ENCODE assay signal across 9 mouse cellular contexts in genomic region chr14:30923375-30924105, GRCm38 (mm10). TPM values are rescaled to one million over a fixed set of nuclear protein-coding genes. Genes with fewer than 3 reads are reported as not detected.
DNase-seq lines count a peak whose midpoint lies in the region; ATAC-seq lines count a peak whose summit lies in the region.
"Had no signal": no experiment of that assay in that cellular context is flagged by ENCODE, and none has a peak within 500 bp of the region (broad histone marks: within the 10 kb centered on the region; RNA-seq: fewer than 3 reads in every experiment).

Itih3 (minus strand) TSS chr14:30923760.

- H3K4me3 ChIP-seq in heart, embryonic 16.5 days (ENCODE audit: low read length), result no peak within 1 kb of the TSS
- H3K4me3 ChIP-seq in hindbrain, embryonic 16.5 days (ENCODE audit: low read length), result no peak within 1 kb of the TSS
- no peak within 1 kb of the TSS for H3K4me3 ChIP-seq in liver, embryonic 12.5 days

- ATAC-seq in heart, embryonic 16.5 days (replicated peaks; ENCODE audit: extremely low read depth, insufficient read depth, low FRiP score), result 0 out of 2 replicates have a peak, but pooled peaks have one; percentile 32
- peak; percentile 90 for ATAC-seq in hindbrain, embryonic 16.5 days
- ATAC-seq in liver, embryonic 12.5 days, result peak; percentile 64

- 43% methylated on average over 6 of the region's 6 CpGs for WGBS in heart, embryonic 16.5 days
- 79% methylated on average over 6 of the region's 6 CpGs for WGBS in hindbrain, embryonic 16.5 days
- 48% methylated on average over 6 of the region's 6 CpGs for WGBS in liver, embryonic 12.5 days (ENCODE audit: insufficient replicate concordance)

- no peaks in the 10 kb centered on the region for H3K27me3 ChIP-seq in heart, embryonic 16.5 days (ENCODE audit: control insufficient read depth, insufficient read depth, low read length)
- no peaks in the 10 kb centered on the region for H3K27me3 ChIP-seq in hindbrain, embryonic 16.5 days (replicated peaks; ENCODE audit: control insufficient read depth, insufficient read depth, low read length)
- H3K27me3 ChIP-seq in liver, embryonic 12.5 days (replicated peaks), result no peaks in the 10 kb centered on the region

- H3K4me2 ChIP-seq in heart, embryonic 16.5 days (ENCODE audit: low read depth, low read length), result no peak within 1 kb of the TSS
- H3K4me2 ChIP-seq in hindbrain, embryonic 16.5 days (ENCODE audit: low read length), result no peak within 1 kb of the TSS
- peak within 1 kb of the TSS; percentile 21 for H3K4me2 ChIP-seq in liver, embryonic 12.5 days

- no peak within 1 kb of the TSS for H3K27ac ChIP-seq in heart, embryonic 16.5 days (ENCODE audit: low read length)
- H3K27ac ChIP-seq in hindbrain, embryonic 16.5 days (ENCODE audit: low read depth, low read length), result no peak within 1 kb of the TSS; the same call in 1 of the 2 replicates
- H3K27ac ChIP-seq in liver, embryonic 12.5 days, result peak within 1 kb of the TSS; percentile 42

- no peak within 1 kb of the TSS for H3K9ac ChIP-seq in heart, embryonic 16.5 days (ENCODE audit: low read length)
- no peak within 1 kb of the TSS for H3K9ac ChIP-seq in hindbrain, embryonic 16.5 days (ENCODE audit: low read depth, low read length)
- no peak within 1 kb of the TSS for H3K9ac ChIP-seq in liver, embryonic 12.5 days

- no peaks in the 10 kb centered on the region for H3K36me3 ChIP-seq in heart, embryonic 16.5 days (ENCODE audit: control insufficient read depth, insufficient read depth)
- no peaks in the 10 kb centered on the region for H3K36me3 ChIP-seq in hindbrain, embryonic 16.5 days (ENCODE audit: control insufficient read depth, insufficient read depth, low read length)
- H3K36me3 ChIP-seq in liver, embryonic 12.5 days, result no peaks in the 10 kb centered on the region

- DNase-seq in heart, adult 11 months, result no peak
- peak; percentile 11 to 30 for DNase-seq in cerebellum, adult 18-20 months
- DNase-seq in thymus, postnatal 36 days, result no peak
- no peak for DNase-seq in spleen, postnatal 36 days (ENCODE audit: low spot score in 2 of 2)
- DNase-seq in thymus, postnatal 10 days (ENCODE audit: low spot score in 2 of 2), result no peak
- DNase-seq: heart, postnatal 10 days had no signal

- peaks cover 2% of the 10 kb centered on the region; the same call in 1 of the 2 replicates for H3K4me1 ChIP-seq in heart, embryonic 16.5 days (ENCODE audit: control insufficient read depth, insufficient read depth, low read length)
- H3K4me1 ChIP-seq in hindbrain, embryonic 16.5 days (ENCODE audit: control insufficient read depth, insufficient read depth, low read depth, low read length), result no peaks in the 10 kb centered on the region; the same call in 1 of the 2 replicates
- 0 out of 2 replicates have a peak, but pooled peaks cover 17% of the 10 kb centered on the region for H3K4me1 ChIP-seq in liver, embryonic 12.5 days

- H3K9me3 ChIP-seq in heart, embryonic 16.5 days (replicated peaks; ENCODE audit: control insufficient read depth, low read length), result no peaks in the 10 kb centered on the region
- H3K9me3 ChIP-seq in hindbrain, embryonic 16.5 days (ENCODE audit: control insufficient read depth, low read length), result no peaks in the 10 kb centered on the region
- H3K9me3 ChIP-seq in liver, embryonic 12.5 days (replicated peaks), result no peaks in the 10 kb centered on the region

RNA-seq across cellular contexts. Expression of gene Itih3, which starts in this region (rescaled TPM):
- polyA plus RNA-seq in heart, embryonic 16.5 days (2015; fragmentation: Nextera tagmentation; extraction: Ambion mirVana), result 1.1 and 1.5 TPM in 2 replicates
- polyA plus RNA-seq in hindbrain, embryonic 16.5 days (2015; fragmentation: Nextera tagmentation; extraction: Ambion mirVana), result 3.8 and 4.7 TPM in 2 replicates
- polyA plus RNA-seq in liver, embryonic 12.5 days (2016; fragmentation: Nextera tagmentation; extraction: Ambion mirVana), result 74.1 and 74.2 TPM in 2 replicates

Comparison
In these comparisons a context has a peak if more than half of its experiments do, and no peak if none do; other contexts are left out.
1. RNA of gene Itih3 (polyA plus RNA-seq): 74.1 to 74.2 TPM in liver, embryonic 12.5 days; 3.8 to 4.7 TPM in hindbrain, embryonic 16.5 days and 1.1 to 1.5 TPM in heart, embryonic 16.5 days; every median in the first group is over 10 times any median in the second.
2. ATAC-seq: peak in every context shown above with its lines; median percentile 90 in hindbrain, embryonic 16.5 days; 64 in liver, embryonic 12.5 days; 32 in heart, embryonic 16.5 days.
3. DNase-seq: peak in cerebellum, adult 18-20 months (2 of 2); none in heart, adult 11 months (single experiment), thymus, postnatal 36 days (0 of 2), spleen, postnatal 36 days (0 of 2) and thymus, postnatal 10 days (0 of 2).